Mouse (Mus musculus): Measurements from ENCODE around the gene Tnfaip2.

The Tnfaip2 gene

DNA sequence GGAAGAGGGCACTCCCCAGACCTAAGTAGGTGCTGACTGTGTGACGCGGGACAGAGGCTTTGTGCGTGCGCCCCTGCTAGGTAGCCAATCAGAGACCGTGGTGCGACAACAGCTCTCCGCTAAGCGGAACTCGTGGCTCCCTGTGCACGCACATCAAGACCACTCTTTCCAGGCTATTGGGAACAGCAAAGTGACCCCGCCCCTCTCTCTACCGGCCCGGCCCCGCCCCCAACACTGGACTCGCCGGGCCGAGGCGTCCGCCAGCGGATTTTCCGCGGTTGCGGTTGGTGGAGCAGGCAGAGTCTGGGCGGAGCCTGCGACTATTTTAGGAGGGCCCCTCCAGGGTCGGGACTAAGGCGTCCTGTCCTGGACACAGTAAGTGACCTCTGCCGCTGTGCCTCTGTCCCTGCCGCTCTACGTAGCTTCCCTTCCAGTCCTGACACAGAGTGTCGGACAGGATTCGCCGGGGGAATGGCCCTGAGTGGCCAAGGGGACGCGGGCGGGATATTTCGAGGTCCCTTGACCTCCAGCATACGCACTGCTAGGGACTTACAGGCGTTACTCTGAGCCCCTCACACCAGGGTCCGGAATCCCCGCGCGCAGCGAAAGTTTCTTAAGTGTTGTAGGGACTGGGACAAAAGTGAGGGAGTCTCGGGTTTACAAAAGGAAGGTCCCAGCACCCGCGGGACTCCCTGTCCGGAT, at the start of gene Tnfaip2:
Gene Tnfaip2, plus strand, starts transcription at position 161 of the 702 bp plus-strand sequence.
- peak; percentile 52 for DNase-seq (ENCODE audit: low read depth)

- DNase-seq (ENCODE audit: low read depth): no peak
These were observed 48.3 kb upstream of the Tnfaip2 start for GRCm38 (mm10) chr12:111394008-111394407.

- DNase-seq (ENCODE audit: low read depth): no peak
These were observed 45.3 kb upstream of the Tnfaip2 start for GRCm38 (mm10) chr12:111396997-111397396.

GRCm38 (mm10) chr12:111401454-111402184, 40.6 kb upstream of the Tnfaip2 start:
- DNase-seq (ENCODE audit: low read depth): peak; percentile 74

DNA sequence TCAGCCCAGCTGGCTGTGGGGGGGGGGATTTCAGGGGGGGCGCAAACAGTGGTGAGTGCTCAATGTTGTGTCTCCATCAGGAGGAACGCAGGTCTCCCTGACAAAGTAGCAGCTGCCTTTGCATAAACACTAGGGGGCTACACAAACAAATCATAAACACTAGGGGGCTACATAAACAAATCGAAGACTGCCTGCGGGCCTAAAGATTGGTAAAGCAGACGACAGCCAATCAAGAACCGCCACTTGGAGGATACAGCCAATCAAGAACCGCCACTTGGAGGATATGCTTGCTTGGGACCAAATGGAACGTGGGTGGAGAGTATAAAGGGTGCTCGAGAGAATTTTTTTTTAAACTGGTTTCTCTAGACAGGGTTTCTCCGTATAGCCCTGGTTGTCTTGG, 37.4 kb upstream of the Tnfaip2 start:
- no peak for DNase-seq (ENCODE audit: low read depth)

DNA sequence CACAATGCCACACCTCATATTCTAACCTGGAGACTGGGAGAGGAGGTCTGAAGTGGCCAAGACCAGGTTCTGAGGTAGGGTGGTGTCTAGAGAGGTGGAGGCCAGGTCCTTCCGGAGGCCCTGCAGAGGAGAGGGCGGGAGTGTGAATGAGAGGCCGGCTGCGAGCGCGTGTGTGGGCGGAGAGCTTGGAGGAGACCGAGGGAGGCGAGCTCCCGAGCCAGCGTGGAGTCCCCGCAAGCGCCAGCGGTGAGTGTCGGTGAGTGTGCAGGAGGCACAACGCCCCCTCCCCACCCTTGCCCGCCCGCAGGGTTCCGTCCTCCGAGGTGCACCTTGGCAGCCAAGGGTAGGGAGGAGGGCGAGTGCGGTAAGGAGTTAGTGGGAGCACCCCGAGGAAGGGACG, 35.6 kb upstream of the Tnfaip2 start, which contains the start of gene Lbhd2:
Gene Lbhd2, plus strand, starts transcription at position 188 of the 400 bp plus-strand sequence.
- DNase-seq (ENCODE audit: low read depth): no peak

DNA sequence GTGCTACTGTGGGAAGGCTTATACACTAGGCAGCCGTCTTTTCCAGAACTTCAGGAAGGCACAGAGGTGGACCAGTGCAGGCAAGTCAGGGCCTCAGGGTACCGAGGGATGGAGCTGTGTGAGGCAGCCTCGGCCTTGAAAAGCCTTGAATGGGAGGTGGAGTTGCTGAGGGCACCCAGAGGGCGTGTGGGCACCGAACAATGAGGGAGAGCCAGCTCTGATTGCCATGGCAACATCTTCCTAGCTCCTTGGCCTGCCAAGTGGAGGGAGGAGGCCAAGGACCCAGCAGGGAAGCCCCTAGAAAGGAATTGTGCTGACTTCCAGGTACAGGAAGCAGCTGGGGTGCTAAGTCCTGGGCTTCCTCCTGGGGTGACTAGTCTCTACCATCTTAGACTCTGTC, 32.7 kb upstream of the Tnfaip2 start:
- no peak for DNase-seq (ENCODE audit: low read depth)

- no peak for DNase-seq (ENCODE audit: low read depth)
These were observed 30.5 kb upstream of the Tnfaip2 start for GRCm38 (mm10) chr12:111411631-111412355.

DNA sequence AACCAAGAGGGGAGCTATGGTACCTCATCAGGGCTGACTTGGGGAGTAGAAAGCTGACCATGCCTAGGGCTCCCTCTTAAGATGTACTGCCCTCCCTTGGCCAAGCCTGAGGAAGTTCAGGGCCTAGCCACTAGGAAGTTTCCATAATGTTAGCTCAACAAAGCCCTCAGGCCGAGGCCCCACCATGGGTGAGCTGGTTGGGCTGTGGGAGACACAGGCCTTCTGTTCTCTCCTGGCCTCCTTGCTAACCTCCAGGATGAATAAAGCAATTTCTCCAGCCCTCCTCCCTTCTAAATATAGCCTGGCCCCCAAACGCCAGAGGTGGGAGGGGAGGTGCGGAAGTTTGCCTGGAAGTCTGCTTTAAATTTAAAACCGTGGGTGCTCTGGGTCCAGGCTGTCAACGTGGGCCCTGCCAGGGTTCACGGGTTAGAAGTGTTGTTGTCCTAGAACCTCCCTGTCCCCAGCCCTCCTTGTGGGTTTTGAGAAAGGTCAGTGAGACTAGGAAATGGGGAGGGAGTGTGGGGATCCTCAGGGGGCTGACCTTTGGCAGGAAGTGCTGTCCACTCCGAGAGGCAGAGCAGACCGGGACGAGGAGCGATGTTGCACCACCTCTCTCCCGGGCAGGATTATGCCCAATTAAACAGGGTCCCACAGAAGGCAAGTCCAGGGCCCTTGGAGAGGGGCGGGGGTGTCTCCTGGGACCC, 29.5 kb upstream of the Tnfaip2 start:
- DNase-seq (ENCODE audit: low read depth): no peak

GRCm38 (mm10) chr12:111413300-111413699, 29.0 kb upstream of the Tnfaip2 start:
- DNase-seq (ENCODE audit: low read depth): peak; percentile 82

GRCm38 (mm10) chr12:111416921-111417779, 25.1 kb upstream of the Tnfaip2 start, which contains the start of gene Exoc3l4:
Gene Exoc3l4 (plus strand): TSS chr12:111417017.
- no peak for DNase-seq (ENCODE audit: low read depth)

GRCm38 (mm10) chr12:111419918-111420317, 22.4 kb upstream of the Tnfaip2 start:
- DNase-seq (ENCODE audit: low read depth): no peak

DNA sequence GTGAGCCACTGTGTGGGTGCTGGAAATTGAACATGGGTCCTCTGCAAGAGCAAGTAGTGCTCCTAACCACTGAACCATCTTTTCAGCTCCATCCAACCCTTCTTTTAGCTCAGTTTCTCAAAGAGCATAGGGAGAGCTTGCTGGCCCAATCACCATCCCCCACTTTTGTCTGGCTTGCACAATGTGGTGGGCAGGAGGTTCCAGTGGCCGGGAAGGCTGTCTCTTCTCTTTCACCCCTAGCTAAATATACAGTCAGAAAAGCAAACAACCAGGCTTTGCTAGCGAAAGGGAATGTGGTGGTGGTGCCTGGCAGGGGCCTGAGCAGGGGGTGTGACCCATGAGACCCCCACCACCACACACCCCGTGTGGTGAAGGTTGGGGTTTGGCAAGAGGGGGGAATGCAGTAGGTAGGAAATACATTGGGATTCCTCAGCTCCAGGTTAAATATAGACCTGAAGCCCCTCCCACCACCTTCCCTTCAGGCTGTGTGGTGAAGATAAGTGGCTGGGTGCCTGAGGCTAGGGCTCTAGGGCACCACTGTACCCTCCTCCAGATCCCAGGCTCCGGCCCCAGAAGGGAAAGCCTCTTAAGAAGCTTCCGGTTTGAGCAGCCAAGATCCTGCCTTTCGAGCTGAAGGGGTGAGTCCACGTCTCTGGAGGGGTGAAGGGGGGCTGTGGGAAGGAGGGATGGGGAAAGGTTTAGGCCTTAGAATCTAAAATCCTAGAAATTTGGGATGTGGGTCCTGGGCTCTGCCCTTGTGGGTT, 21.1 kb upstream of the Tnfaip2 start:
- no peak for DNase-seq (ENCODE audit: low read depth)

- DNase-seq (ENCODE audit: low read depth): no peak
These were observed 19.4 kb upstream of the Tnfaip2 start for GRCm38 (mm10) chr12:111422852-111423251.

DNA sequence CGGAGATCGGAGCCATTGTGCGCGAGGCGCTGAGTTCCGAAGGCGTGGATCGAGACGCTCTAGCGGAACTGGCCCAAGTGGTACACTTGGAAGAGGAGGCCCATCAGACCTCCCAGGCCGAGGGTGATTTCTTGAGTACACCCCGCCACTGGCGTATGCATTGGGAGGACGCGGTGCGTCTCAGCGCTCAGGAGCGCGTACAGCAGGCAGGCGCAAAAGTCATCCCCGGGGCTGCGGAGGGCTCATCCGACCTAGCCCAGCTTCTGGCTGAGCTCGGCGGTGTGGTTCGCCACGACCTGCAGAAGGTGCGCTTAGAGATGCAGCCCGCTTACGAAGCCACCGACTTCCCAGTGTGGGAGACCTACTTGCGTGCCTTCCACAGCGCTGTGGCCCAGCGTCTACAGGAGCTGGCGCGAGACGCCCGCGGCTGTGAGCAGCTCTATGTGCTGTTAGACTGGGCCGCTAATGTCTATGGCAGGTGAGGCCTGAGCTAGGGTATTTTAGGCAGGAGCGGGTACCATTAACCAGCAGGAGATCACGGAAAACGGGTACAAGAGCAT, 18.6 kb upstream of the Tnfaip2 start:
- no peak for DNase-seq (ENCODE audit: low read depth)

DNA sequence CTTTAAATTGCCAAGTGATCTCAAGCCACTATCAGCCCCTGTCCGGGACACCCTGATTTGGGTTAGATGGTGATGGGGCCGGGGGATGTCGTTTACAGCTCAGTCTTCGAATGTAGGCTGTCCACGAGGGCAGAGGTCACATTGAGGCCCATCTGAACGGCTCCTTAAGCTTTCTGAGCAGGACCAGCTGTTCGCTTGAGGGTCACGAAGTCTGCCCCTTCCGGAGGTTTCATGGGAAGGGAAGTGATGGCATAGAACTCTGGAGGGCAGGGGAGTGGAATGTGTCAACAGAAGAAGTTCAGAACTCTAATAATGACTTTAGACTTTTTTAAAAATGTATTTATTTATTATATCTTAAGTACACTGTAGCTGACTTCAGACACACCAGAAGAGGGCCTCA, 17.7 kb upstream of the Tnfaip2 start:
- DNase-seq (ENCODE audit: low read depth): no peak

DNA sequence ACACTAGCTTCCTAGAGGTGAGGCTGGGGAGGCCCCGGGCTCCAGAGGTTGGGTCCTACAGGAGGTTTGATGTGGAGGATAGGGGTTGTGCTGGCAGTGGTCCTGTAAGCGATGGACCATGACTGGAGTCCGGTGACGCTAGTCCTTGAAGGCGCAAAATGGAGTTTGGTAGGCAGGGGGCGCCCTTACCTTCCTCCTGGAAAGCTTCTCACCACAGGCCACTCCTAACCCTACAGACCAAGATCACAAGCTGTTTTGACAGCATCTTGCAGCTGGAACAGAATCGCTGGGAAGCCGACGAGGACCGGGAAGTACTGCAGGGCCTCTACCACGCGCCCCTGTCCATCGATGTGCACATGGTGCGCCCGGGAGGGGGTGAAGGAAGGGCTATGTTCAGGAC, 17.0 kb upstream of the Tnfaip2 start:
- DNase-seq (ENCODE audit: low read depth): peak; percentile 70

DNA sequence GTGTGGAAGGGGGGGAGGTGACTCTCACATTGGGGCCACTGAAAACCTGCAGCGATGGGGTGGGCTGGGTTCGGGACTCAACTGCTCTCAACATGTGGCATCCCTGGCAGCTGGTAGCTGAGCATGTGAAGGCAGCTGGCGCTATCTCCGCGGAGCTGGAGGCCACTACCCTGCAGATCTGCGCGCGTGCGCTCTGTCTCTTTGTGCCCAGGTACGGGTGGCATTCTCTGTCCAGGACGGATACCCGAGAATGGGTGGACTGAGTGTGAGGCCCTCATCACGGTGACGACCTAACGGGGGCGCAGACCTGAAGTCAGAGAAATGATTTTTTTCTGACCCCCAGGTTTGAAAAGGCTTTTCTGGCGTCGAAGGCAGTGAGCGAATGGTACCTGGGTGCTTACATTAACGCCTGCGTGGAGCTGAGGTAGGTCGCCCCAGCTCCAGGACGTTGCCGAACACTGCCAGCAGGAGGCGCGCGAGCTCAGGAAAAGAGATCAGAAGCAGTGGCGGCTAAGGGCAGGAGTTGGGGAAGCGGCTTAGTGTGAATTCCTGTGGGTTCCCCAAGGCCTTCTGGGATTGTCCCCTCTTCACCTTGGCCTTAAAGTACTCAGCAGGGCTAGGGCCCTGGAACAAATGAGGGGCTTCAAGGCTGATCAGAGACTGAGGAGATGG, 16.3 kb upstream of the Tnfaip2 start:
- peak; percentile 82 for DNase-seq (ENCODE audit: low read depth)

- DNase-seq (ENCODE audit: low read depth): no peak
These were observed 14.7 kb upstream of the Tnfaip2 start for GRCm38 (mm10) chr12:111427438-111428113.

Measured in c-Kit-positive CD71-negative TER-119-negative erythroid progenitor cells, embryonic 14.5 days (primary cell).